Mouse (Mus musculus) brain, embryonic 14.5 days (tissue): ENCODE measurements around the gene Gm28230. TPM values are rescaled to one million over a fixed set of nuclear protein-coding genes. Genes with fewer than 3 reads are reported as not detected.

Source experiments
- DNase-seq: peaks from one replicate; pipeline ENCODE4 v3.0.0-alpha.2; 2011; ENCODE audit warnings: low read depth
- CTCF ChIP-seq: fragments of 200-500 bp; IDR thresholded peaks from 2 replicates; pipeline ENCODE4 v1.5.1; 2012; ENCODE audit warnings: inconsistent platforms, mild to moderate bottlenecking, moderate library complexity, borderline replicate concordance; ENCODE audit not compliant: insufficient read depth, insufficient read length; ENCODE audit errors: extremely low read depth
- POLR2A ChIP-seq: fragments of 200-500 bp; IDR thresholded peaks from 2 replicates; pipeline ENCODE4 v1.6.1; 2012; ENCODE audit warnings: mild to moderate bottlenecking, inconsistent platforms, borderline replicate concordance; ENCODE audit not compliant: poor library complexity, insufficient read depth, insufficient read length, severe bottlenecking; ENCODE audit errors: extremely low read depth
- polyA plus RNA-seq: library from polyadenylated mRNA; depleted of rRNA; stranded (reverse); fragments of >200 nt; gene quantifications from 2 replicates; pipeline ENCODE4 v1.2.3, GENCODE M21; 2012; rRNA removed

Gm28230 gene
- polyA plus RNA-seq, 1 experiment = 1.7 TPM

DNA sequence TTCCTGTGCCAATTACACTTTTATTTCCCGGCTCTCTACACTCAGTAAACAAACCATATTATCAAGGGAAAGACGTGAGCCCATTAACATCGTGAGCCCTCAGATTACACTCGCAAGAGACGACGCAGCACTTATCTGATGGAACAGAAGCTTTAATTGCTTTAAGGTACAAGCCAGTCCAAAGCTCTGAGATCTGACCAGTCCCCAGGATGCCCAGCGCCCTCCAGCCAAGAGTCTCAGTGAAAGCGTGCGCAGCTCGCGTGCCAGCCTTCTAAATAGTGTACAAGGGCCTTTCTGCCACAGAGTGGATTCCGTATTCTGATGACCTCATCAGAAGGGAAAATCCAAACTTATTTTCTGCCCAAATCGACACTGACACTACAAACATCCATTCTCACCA lies 35.4 kb downstream of the Gm28230 start:
- no peak for DNase-seq
- TF ChIP-seq CTCF (no peak), POLR2A (no peak)

DNA sequence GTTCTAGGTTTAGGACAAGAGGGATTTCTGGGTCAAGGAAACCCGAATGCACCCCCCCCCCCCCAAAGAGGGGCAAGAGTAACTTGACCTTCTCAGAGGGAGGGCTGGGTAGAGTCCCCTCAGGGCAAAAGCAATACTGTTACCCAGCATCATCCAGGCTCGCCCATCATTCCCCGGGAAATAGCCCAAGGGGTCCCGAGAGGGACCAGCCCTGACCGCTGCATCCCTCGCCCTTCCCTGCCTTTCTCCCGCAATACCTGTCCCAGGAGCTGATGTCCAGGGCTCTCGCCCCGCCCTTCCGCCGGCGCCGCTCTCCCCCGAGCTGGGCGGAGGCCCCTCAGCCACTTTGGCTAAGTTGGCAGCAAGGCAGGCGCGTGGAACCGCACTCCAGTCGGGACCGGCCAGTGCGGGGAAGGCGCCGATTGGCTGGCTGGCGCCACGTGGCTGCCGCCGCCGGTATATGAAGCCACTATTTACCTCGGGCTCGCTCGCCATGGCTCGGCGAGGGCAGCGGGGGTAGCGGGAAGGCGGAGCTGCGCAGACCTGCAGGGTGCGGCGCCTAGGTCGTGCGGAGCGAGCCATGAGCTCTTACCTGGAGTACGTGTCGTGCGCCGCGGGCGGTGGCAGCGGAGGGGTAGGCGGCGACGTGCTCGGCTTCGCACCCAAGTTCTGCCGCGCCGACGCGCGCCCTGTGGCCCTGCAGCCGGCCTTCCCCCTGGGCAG lies 36.2 kb downstream of the Gm28230 start, which contains the start of gene Hoxd1:
TSS of gene Hoxd1 (plus strand) at position 459 of the 723 bp plus-strand sequence.
- TF ChIP-seq CTCF (no peak), POLR2A (no peak)

DNA sequence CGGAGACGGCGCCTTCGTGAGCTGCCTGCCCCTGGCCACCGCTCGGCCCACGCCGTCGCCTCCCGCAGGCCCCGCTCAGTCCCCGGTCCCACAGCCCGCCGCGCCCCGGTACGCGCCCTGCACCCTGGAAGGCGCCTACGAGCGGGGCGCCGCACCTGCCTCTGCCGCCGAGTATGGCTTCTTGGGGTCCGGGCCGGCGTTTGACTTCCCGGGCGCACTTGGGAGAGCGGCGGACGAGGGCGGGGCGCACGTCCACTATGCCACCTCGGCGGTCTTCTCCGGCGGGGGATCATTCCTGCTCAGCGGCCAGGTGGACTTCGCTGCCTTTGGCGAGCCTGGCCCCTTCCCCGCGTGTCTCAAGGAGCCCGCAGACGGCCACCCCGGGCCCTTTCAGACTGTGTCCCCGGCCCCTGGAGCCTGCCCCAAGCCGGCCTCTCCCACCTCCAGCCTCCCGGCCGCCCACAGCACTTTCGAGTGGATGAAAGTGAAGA lies 36.8 kb downstream of the Gm28230 start:
- DNase-seq = no peak
- TF ChIP-seq CTCF (no peak), POLR2A (no peak)

More for the DNA sequence above, 36.2 kb downstream of the Gm28230 start, which contains the start of gene Hoxd1:
- peak; percentile 72 for DNase-seq

DNA sequence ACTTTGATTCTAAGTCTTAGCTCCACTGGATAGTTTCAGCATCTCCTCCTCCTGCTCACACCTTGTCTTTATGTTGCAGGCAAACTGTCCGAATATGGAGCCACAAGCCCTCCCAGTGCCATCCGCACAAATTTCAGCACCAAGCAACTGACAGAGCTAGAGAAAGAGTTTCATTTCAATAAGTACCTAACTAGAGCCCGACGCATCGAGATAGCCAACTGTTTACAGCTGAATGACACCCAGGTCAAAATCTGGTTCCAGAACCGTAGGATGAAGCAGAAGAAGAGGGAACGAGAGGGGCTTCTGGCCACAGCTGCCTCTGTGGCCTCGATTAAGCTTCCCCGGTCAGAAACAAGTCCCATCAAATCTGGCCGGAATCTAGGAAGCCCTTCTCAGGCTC lies 37.4 kb downstream of the Gm28230 start:
- DNase-seq = no peak
- TF ChIP-seq CTCF = no peak

DNA sequence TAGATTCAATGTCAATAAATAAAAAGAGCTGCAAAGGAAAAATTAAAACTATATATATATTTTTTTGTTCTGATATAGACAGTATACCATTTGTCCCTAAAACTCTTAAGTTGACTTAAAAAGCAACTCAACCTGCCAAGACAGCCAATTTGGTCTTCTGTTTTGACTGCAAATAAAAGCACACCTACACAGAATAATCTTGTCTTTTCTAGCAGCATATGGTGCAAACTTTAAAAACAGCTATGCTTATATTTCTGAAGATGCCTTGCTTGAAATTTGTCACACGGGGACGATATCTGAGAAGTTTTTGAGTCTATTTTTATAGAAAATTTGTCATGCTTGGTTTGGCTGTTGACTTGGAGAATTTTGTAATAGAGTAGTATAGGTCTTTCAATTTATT lies 47.8 kb downstream of the Gm28230 start:
- TF ChIP-seq CTCF (no peak), POLR2A (no peak)
- no peak for DNase-seq

DNA sequence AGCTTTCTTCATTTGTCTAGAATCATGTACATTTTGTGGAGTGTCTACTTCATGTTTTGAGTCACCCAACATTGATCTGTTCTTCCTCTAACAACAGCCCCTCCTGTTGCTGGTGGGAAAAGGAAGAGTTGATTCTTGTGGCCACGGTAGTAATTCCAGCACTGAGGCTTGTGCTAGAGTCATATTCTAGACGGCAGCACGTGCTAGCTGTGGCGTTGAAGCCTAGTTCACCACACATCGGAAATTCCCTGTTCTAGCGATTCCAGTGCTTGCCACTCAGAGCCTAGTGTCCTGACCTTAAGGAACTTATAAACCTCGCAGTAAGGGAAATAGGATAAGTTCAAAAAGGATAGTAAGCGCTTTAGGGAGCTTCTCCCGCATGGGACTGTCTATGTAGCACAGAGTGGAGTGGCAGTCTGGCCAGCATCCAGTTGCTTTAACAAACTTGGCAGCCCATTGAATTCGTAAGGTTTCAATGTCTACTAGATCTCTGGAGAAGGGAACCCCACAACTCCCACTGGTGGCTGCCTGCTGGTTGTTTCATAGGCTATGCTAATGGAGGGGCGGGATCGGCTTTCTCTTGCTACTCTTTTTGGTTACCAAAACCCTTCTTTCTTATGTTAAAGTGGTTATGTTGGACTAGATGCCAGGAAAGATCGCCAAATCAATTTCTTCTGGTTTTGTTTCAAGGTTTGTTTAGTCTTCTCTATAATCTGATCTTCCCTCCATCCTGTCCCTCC lies 51.2 kb downstream of the Gm28230 start:
- TF ChIP-seq CTCF (no peak), POLR2A (no peak)
- peak; percentile 43 for DNase-seq

DNA sequence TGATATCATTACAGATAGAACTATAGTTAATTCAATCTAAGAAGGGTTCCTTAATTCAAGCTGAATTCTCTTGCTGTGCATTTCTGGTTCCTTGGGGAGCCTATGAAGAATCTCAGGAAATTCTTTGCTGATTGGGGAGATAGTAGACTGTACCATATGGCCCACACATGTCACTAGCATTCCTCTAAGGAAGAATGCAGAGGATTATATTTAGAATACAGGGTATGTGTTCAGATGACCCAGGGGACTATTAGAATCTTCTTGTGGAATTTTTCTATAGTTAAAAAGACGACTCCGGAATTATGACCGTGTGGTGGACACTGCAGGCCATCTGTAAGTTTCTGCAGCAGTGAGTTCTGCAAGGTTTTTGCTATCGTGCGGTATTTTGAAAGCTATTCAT lies 54.9 kb downstream of the Gm28230 start:
- DNase-seq = no peak
- TF ChIP-seq POLR2A (no peak), CTCF (no peak)

DNA sequence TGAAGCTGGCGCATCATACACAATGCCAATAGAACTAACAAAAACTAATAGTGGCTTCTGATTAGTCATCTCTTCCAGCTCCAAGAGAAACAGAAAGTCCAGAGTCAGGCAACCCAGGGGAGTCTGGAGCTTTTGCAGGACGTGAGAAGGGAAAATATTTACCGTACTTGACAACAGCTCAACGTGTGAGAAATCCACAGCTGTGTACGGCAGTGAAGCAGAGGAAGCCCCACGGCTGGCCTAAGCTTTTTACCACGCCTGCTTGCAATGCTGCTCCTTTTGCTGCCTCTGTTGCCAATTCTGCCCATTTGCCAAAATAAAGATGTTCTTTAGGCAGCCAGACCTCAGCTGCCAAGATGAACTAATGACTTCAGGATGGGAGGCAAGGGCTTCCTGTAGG lies 69.0 kb downstream of the Gm28230 start:
- no peak for TF ChIP-seq POLR2A
- TF ChIP-seq CTCF = no peak
- peak; percentile 31 for DNase-seq

Other genes starting within 250 kb of the Gm28230 start
- gene Lnpk, start 147.3 kb upstream of the Gm28230 start, polyA plus RNA-seq = 29.8 and 32.9 TPM in 2 replicates
- gene Evx2, start 67.2 kb upstream of the Gm28230 start, polyA plus RNA-seq = 1.7 and 4.6 TPM in 2 replicates
- gene Hoxd13, start 58.4 kb upstream of the Gm28230 start, polyA plus RNA-seq = 0.16 and 0.25 TPM in 2 replicates
- gene Hoxd12, start 51.7 kb upstream of the Gm28230 start, polyA plus RNA-seq = 0.05 TPM in 1 of 2 replicates, not detected in the other
- gene Hoxd11, start 47.2 kb upstream of the Gm28230 start, polyA plus RNA-seq = 0.05 TPM in 1 of 2 replicates, not detected in the other
- gene Hoxd10, start 34.8 kb upstream of the Gm28230 start, polyA plus RNA-seq = 0.04 and 0.14 TPM in 2 replicates
- 0.19 and 0.36 TPM in 2 replicates for gene Hoxd9, start 29.0 kb upstream of the Gm28230 start, polyA plus RNA-seq
- gene Hoxd8, start 22.1 kb upstream of the Gm28230 start, polyA plus RNA-seq = 0.73 and 1.6 TPM in 2 replicates
- 9.6 and 47.4 TPM in 2 replicates for gene Hoxd3, start 14.8 kb upstream of the Gm28230 start, polyA plus RNA-seq
- 0.81 and 5.5 TPM in 2 replicates for gene Hoxd4, start 14.8 kb upstream of the Gm28230 start, polyA plus RNA-seq
- gene Hoxd1, start 36.3 kb downstream of the Gm28230 start, polyA plus RNA-seq = 0.34 and 1.3 TPM in 2 replicates
- 75.7 and 84.2 TPM in 2 replicates for gene Mtx2, start 99.1 kb downstream of the Gm28230 start, polyA plus RNA-seq